25 mouse cellular contexts compared by ENCODE assay signal in genomic region chr17:78415255-78415654, GRCm38 (mm10). TPM values are rescaled to one million over a fixed set of nuclear protein-coding genes. Genes with fewer than 3 reads are reported as not detected.
DNase-seq lines count a peak whose midpoint lies in the region; ATAC-seq and TF ChIP-seq lines count a peak whose summit lies in the region.
"Had no signal": no experiment of that assay in that cellular context is flagged by ENCODE, and none has a peak within 500 bp of the region (broad histone marks: within the 10 kb centered on the region; RNA-seq: fewer than 3 reads in every experiment).

No protein-coding gene starts in this region.

- H3K27me3 ChIP-seq in liver, embryonic 11.5 days (replicated peaks; ENCODE audit: control insufficient read depth, insufficient read depth, low read length): no peaks in the 10 kb centered on the region
- no peaks in the 10 kb centered on the region for H3K27me3 ChIP-seq in intestine, postnatal 0 days (replicated peaks; ENCODE audit: control insufficient read depth, insufficient read depth, low read length)
- H3K27me3 ChIP-seq in liver, postnatal 0 days (ENCODE audit: insufficient read depth, low read length): no peaks in the 10 kb centered on the region
- H3K27me3 ChIP-seq: embryonic facial prominence, embryonic 12.5 days; forebrain, embryonic 12.5 days; hindbrain, embryonic 13.5 days; midbrain, embryonic 15.5 days; neural tube, embryonic 12.5 days had no signal

- no peak overlapping the region for H3K9ac ChIP-seq in liver, embryonic 11.5 days (ENCODE audit: low read depth, low read length)
- H3K9ac ChIP-seq in intestine, postnatal 0 days (ENCODE audit: low read depth, low read length): no peak overlapping the region
- H3K9ac ChIP-seq in liver, postnatal 0 days (replicated peaks): no peak overlapping the region
- H3K9ac ChIP-seq: embryonic facial prominence, embryonic 12.5 days; forebrain, embryonic 12.5 days; hindbrain, embryonic 13.5 days; midbrain, embryonic 15.5 days; neural tube, embryonic 12.5 days had no signal

- no peak for TF ChIP-seq CTCF in embryonic fibroblast, embryonic 13.5 days (IDR thresholded peaks at IDR 0.05; ENCODE audit: borderline replicate concordance, insufficient read depth, low read length)
- no peak for TF ChIP-seq CTCF in intestine, postnatal 0 days (IDR thresholded peaks at IDR 0.05; ENCODE audit: low read depth)
- TF ChIP-seq CTCF in liver, postnatal 0 days (IDR thresholded peaks at IDR 0.05; ENCODE audit: low read depth): no peak

- no peak for DNase-seq in liver, embryonic 11.5 days (ENCODE audit: low spot score)
- DNase-seq in liver: no peak
- no peak for DNase-seq in liver, postnatal 0 days
- no peak for DNase-seq in kidney, adult 9 months
- DNase-seq in lung, postnatal 4 days: no peak
- DNase-seq: adrenal gland, postnatal 10 days; B cell, adult 2 months; cerebellum, adult 2 months; cerebellum, postnatal 25 days; lung, adult 18-20 months; right cerebral cortex, postnatal 14 days; thymus, adult 2 months; thymus, postnatal 4 days had no signal

- no peak overlapping the region for H3K27ac ChIP-seq in liver, embryonic 11.5 days (ENCODE audit: low read depth, low read length)
- H3K27ac ChIP-seq in embryonic fibroblast, embryonic 13.5 days (ENCODE audit: insufficient read depth, low read length): peak overlapping the region; percentile 29; the same call in 1 of the 2 replicates
- peak overlapping the region; percentile 88 for H3K27ac ChIP-seq in intestine, postnatal 0 days (ENCODE audit: low read depth, low read length)
- no peak overlapping the region; the same call in 1 of the 2 replicates for H3K27ac ChIP-seq in liver, postnatal 0 days (ENCODE audit: low read depth)
- H3K27ac ChIP-seq: embryonic facial prominence, embryonic 12.5 days; forebrain, embryonic 12.5 days; hindbrain, embryonic 13.5 days; kidney, postnatal 0 days; midbrain, embryonic 15.5 days; neural tube, embryonic 12.5 days had no signal

- ATAC-seq in liver, embryonic 11.5 days (replicated peaks; ENCODE audit: low FRiP score): no peak
- ATAC-seq in intestine, postnatal 0 days: peak; percentile 86
- no peak for ATAC-seq in liver, postnatal 0 days
- ATAC-seq: activated CD4-positive, CD25-positive, alpha-beta regulatory T cell, adult 4 months; inflammation-experienced regulatory T-cells, adult 6 months; midbrain, embryonic 15.5 days had no signal

- H3K36me3 ChIP-seq in liver, embryonic 11.5 days (ENCODE audit: control insufficient read depth, insufficient read depth, low read length): peaks cover 3% of the 10 kb centered on the region; the same call in 1 of the 2 replicates
- H3K36me3 ChIP-seq in intestine, postnatal 0 days (ENCODE audit: control insufficient read depth, insufficient read depth): peaks cover 12% of the 10 kb centered on the region
- peaks cover 9% of the 10 kb centered on the region for H3K36me3 ChIP-seq in liver, postnatal 0 days (replicated peaks; ENCODE audit: insufficient read depth, low read length)
- H3K36me3 ChIP-seq: embryonic facial prominence, embryonic 12.5 days; forebrain, embryonic 12.5 days; hindbrain, embryonic 13.5 days; midbrain, embryonic 15.5 days; neural tube, embryonic 12.5 days had no signal

- H3K4me1 ChIP-seq in liver, embryonic 11.5 days (replicated peaks; ENCODE audit: control insufficient read depth, insufficient read depth, low read length): peaks cover 23% of the 10 kb centered on the region
- H3K4me1 ChIP-seq in embryonic fibroblast, embryonic 13.5 days (ENCODE audit: control insufficient read depth, insufficient read depth, low read length): peaks cover 9% of the 10 kb centered on the region
- H3K4me1 ChIP-seq in intestine, postnatal 0 days (replicated peaks; ENCODE audit: control insufficient read depth, insufficient read depth, low read length): peaks cover 14% of the 10 kb centered on the region
- peaks cover 21% of the 10 kb centered on the region for H3K4me1 ChIP-seq in liver, postnatal 0 days (ENCODE audit: insufficient read depth)

- WGBS in liver, embryonic 11.5 days: 74% methylated on average over 2 of the region's 2 CpGs
- 43% methylated on average over 2 of the region's 2 CpGs for WGBS in intestine, postnatal 0 days
- 61% methylated on average over 2 of the region's 2 CpGs for WGBS in liver, postnatal 0 days (ENCODE audit: insufficient replicate concordance)

- H3K4me3 ChIP-seq in liver, embryonic 11.5 days (ENCODE audit: low read depth, low read length): no peak overlapping the region
- H3K4me3 ChIP-seq in embryonic fibroblast, embryonic 13.5 days (ENCODE audit: insufficient read depth, low read length): no peak overlapping the region
- H3K4me3 ChIP-seq in intestine, postnatal 0 days (ENCODE audit: low read depth, low read length): no peak overlapping the region
- no peak overlapping the region for H3K4me3 ChIP-seq in liver, postnatal 0 days (ENCODE audit: low read depth, low read length)
- H3K4me3 ChIP-seq: embryonic facial prominence, embryonic 12.5 days; erythroblast, embryonic 14.5 days; forebrain, embryonic 12.5 days; hindbrain, embryonic 13.5 days; midbrain, embryonic 15.5 days; neural tube, embryonic 12.5 days had no signal

- no peak for TF ChIP-seq POLR2A in embryonic fibroblast, embryonic 13.5 days (IDR thresholded peaks at IDR 0.05; ENCODE audit: low read depth, low read length)

- H3K4me2 ChIP-seq in liver, embryonic 11.5 days: peak overlapping the region; percentile 29
- H3K4me2 ChIP-seq in intestine, postnatal 0 days (replicated peaks; ENCODE audit: low read depth): peak overlapping the region; percentile 24; the same call in 1 of the 2 replicates
- peak overlapping the region; percentile 86 for H3K4me2 ChIP-seq in liver, postnatal 0 days (ENCODE audit: low read depth, low read length)
- H3K4me2 ChIP-seq: embryonic facial prominence, embryonic 12.5 days; forebrain, embryonic 12.5 days; heart, embryonic 11.5 days; hindbrain, embryonic 13.5 days; midbrain, embryonic 15.5 days; neural tube, embryonic 12.5 days had no signal

- no peaks in the 10 kb centered on the region for H3K9me3 ChIP-seq in liver, embryonic 11.5 days (ENCODE audit: control insufficient read depth, low read length)
- no peaks in the 10 kb centered on the region for H3K9me3 ChIP-seq in intestine, postnatal 0 days (ENCODE audit: control insufficient read depth)
- H3K9me3 ChIP-seq in liver, postnatal 0 days (ENCODE audit: low read length): no peaks in the 10 kb centered on the region
- H3K9me3 ChIP-seq: embryonic facial prominence, embryonic 12.5 days; forebrain, embryonic 12.5 days; hindbrain, embryonic 13.5 days; midbrain, embryonic 15.5 days; neural tube, embryonic 12.5 days had no signal

- no peak for TF ChIP-seq EP300 in liver, postnatal 0 days (IDR thresholded peaks at IDR 0.05; ENCODE audit: low read depth)

RNA-seq across cellular contexts. Expression of gene Fez2, which starts 2.7 kb away (rescaled TPM):
- polyA plus RNA-seq in liver, embryonic 11.5 days (2014; fragmentation: Nextera tagmentation; extraction: Ambion mirVana): 30.9 and 33.3 TPM in 2 replicates
- polyA plus RNA-seq in embryonic fibroblast, embryonic 13.5 days (2011; ENCODE audit: insufficient read length, low read depth, missing spikeins): 41.8 and 60.3 TPM in 2 replicates
- 59.4 and 62.3 TPM in 2 replicates for polyA plus RNA-seq in intestine, postnatal 0 days (2015; fragmentation: Nextera tagmentation; extraction: Ambion mirVana)
- 17.3 and 20.3 TPM in 2 replicates for polyA plus RNA-seq in liver, postnatal 0 days (2015; fragmentation: Nextera tagmentation; extraction: Ambion mirVana)

Comparison
In these comparisons a context has a peak if more than half of its experiments do, and no peak if none do; other contexts are left out.
1. H3K27ac ChIP-seq: peak in embryonic fibroblast, embryonic 13.5 days (single experiment) and intestine, postnatal 0 days (single experiment); none in liver, embryonic 11.5 days (single experiment) and liver, postnatal 0 days (single experiment).
2. H3K4me2 ChIP-seq: peak in every context shown above with its lines; median percentile 86 in liver, postnatal 0 days; 29 in liver, embryonic 11.5 days; 24 in intestine, postnatal 0 days.